Mouse (Mus musculus): ENCODE results near the gene Asb4. TPM values are rescaled to one million over a fixed set of nuclear protein-coding genes. Genes with fewer than 3 reads are reported as not detected.

Gene Asb4
- polyA plus RNA-seq, 1 experiment from 2014 or later, result 2.1 TPM

DNA sequence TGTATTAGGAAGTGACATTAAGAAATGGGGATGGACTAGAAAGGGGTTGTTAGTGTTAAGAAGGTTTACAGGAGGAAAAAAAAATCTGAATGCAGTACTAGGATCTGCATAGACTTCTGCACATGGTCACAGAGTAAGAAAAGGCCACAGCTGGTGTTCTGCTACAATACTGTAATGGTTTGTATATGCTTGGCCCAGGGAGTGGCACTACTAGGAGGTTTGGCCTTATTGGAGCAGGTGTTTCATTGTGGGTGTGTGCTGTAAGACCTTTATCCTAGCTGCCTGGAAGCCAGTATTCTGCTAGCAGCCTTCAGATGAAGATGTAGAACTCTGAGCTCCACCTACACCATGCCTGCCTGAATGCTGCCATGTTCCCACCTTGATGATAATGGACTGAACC lies 25.3 kb upstream of the Asb4 start:
- TF ChIP-seq CTCF (IDR thresholded peaks at IDR 0.05), result no peak
- Histone ChIP-seq H3K4me3 (ENCODE audit: low read depth, low read length) (no peak overlapping the region), H3K4me1 (ENCODE audit: insufficient read depth, low read depth, low read length) (no peaks in the 10 kb centered on the region), H3K4me2 (replicated peaks; ENCODE audit: low read depth, low read length) (no peak overlapping the region), H3K36me3 (ENCODE audit: insufficient read depth, low read length) (no peaks in the 10 kb centered on the region), H3K9me3 (ENCODE audit: low read length) (no peaks in the 10 kb centered on the region), H3K9ac (replicated peaks; ENCODE audit: low read depth) (no peak overlapping the region), H3K27me3 (replicated peaks; ENCODE audit: insufficient read depth, low read length) (no peaks in the 10 kb centered on the region), H3K27ac (ENCODE audit: low read length) (no peak overlapping the region)
- DNase-seq (ENCODE audit: low spot score) (no peak), ATAC-seq (no peak)

- Histone ChIP-seq H3K9me3 (ENCODE audit: low read length) (no peaks in the 10 kb centered on the region), H3K27ac (ENCODE audit: low read length) (no peak overlapping the region), H3K4me3 (ENCODE audit: low read depth, low read length) (no peak overlapping the region), H3K27me3 (replicated peaks; ENCODE audit: insufficient read depth, low read length) (no peaks in the 10 kb centered on the region), H3K9ac (replicated peaks; ENCODE audit: low read depth) (no peak overlapping the region), H3K36me3 (ENCODE audit: insufficient read depth, low read length) (no peaks in the 10 kb centered on the region), H3K4me1 (ENCODE audit: insufficient read depth, low read depth, low read length) (no peaks in the 10 kb centered on the region), H3K4me2 (replicated peaks; ENCODE audit: low read depth, low read length) (no peak overlapping the region)
- TF ChIP-seq EP300 (IDR thresholded peaks at IDR 0.05) (no peak), CTCF (IDR thresholded peaks at IDR 0.05) (no peak)
- ATAC-seq (no peak), DNase-seq (ENCODE audit: low spot score) (no peak)
- WGBS, result 84% methylated on average over 5 of the region's 5 CpGs
These were observed 22.8 kb upstream of the Asb4 start for GRCm38 (mm10) chr6:5360402-5360801.

- Histone ChIP-seq H3K27ac (ENCODE audit: low read length) (no peak overlapping the region), H3K27me3 (replicated peaks; ENCODE audit: insufficient read depth, low read length) (no peaks in the 10 kb centered on the region), H3K9ac (replicated peaks; ENCODE audit: low read depth) (no peak overlapping the region), H3K4me3 (ENCODE audit: low read depth, low read length) (no peak overlapping the region), H3K4me1 (ENCODE audit: insufficient read depth, low read depth, low read length) (no peaks in the 10 kb centered on the region), H3K36me3 (ENCODE audit: insufficient read depth, low read length) (no peaks in the 10 kb centered on the region), H3K9me3 (ENCODE audit: low read length) (no peaks in the 10 kb centered on the region), H3K4me2 (replicated peaks; ENCODE audit: low read depth, low read length) (no peak overlapping the region)
- ATAC-seq (no peak), DNase-seq (ENCODE audit: low spot score) (no peak)
- WGBS, result 71% methylated on average over 6 of the region's 6 CpGs
- TF ChIP-seq CTCF (IDR thresholded peaks at IDR 0.05), result no peak
- TF ChIP-seq EP300 (IDR thresholded peaks at IDR 0.05), result no peak
These were observed 21.2 kb upstream of the Asb4 start for GRCm38 (mm10) chr6:5361987-5362386.

- H3K27ac ChIP-seq (ENCODE audit: low read length), result no peak overlapping the region
These were observed 17.3 kb upstream of the Asb4 start for GRCm38 (mm10) chr6:5365845-5366244.

DNA sequence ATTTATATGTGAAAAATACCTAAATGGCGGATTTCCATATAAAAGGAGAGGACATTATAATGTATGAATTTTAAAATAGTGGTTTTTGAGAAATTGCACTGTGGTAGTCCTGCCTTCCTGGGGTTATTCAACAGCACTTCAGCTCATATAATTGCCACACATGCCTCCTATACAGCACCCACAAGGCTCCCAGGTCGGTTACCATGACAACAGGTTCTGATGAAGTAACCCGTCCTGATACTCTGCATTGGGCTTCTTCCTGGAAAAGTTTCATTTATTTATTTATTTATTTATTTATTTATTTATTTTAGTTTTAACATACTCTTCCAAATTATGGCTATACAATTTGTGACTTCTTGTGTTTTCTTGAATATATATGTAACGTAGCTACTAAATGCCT lies 6.3 kb upstream of the Asb4 start:
- H3K36me3 ChIP-seq (ENCODE audit: insufficient read depth, low read length), result no peaks in the 10 kb centered on the region
- TF ChIP-seq EP300 (IDR thresholded peaks at IDR 0.05), result no peak
- TF ChIP-seq CTCF (IDR thresholded peaks at IDR 0.05), result no peak
- DNase-seq (ENCODE audit: low spot score) (no peak), ATAC-seq (no peak)
- H3K27ac ChIP-seq (ENCODE audit: low read length), result no peak overlapping the region
- no peaks in the 10 kb centered on the region for H3K27me3 ChIP-seq (replicated peaks; ENCODE audit: insufficient read depth, low read length)
- H3K4me3 ChIP-seq (ENCODE audit: low read depth, low read length), result no peak overlapping the region
- H3K9ac ChIP-seq (replicated peaks; ENCODE audit: low read depth), result no peak overlapping the region
- H3K9me3 ChIP-seq (ENCODE audit: low read length), result no peaks in the 10 kb centered on the region
- H3K4me2 ChIP-seq (replicated peaks; ENCODE audit: low read depth, low read length), result no peak overlapping the region
- 78% methylated on average over 4 of the region's 4 CpGs for WGBS
- no peaks in the 10 kb centered on the region; the same call in 1 of the 2 replicates for H3K4me1 ChIP-seq (ENCODE audit: insufficient read depth, low read depth, low read length)

More at GRCm38 (mm10) chr6:5365845-5366244, 17.3 kb upstream of the Asb4 start:
- Histone ChIP-seq H3K36me3 (ENCODE audit: insufficient read depth, low read length) (no peaks in the 10 kb centered on the region), H3K4me1 (ENCODE audit: insufficient read depth, low read depth, low read length) (no peaks in the 10 kb centered on the region), H3K4me3 (ENCODE audit: low read depth, low read length) (no peak overlapping the region), H3K9ac (replicated peaks; ENCODE audit: low read depth) (no peak overlapping the region), H3K9me3 (ENCODE audit: low read length) (no peaks in the 10 kb centered on the region), H3K4me2 (replicated peaks; ENCODE audit: low read depth, low read length) (no peak overlapping the region), H3K27me3 (replicated peaks; ENCODE audit: insufficient read depth, low read length) (no peaks in the 10 kb centered on the region)
- 88% methylated on average over 5 of the region's 5 CpGs for WGBS
- TF ChIP-seq EP300 (IDR thresholded peaks at IDR 0.05) (no peak), CTCF (IDR thresholded peaks at IDR 0.05) (no peak)
- no peak for ATAC-seq
- DNase-seq (ENCODE audit: low spot score), result no peak

DNA sequence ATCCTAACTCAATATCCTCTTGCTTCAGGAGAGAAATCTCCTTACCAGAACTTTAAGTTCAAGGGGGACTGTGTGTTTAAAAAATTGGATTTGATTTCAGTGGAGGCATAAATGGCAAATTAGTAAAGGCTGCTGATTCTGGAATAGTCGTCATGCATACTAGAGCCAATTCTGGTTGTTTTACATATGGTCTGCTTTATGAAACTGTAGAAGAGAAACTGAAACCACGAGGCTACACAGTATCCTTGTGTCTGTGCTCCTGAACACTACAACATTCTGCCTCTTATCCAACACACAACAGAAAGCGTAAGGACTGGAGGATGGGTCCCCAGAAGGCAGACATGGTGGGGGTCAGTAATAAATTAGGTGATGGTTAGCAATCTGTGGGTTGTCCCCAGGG lies 4.1 kb upstream of the Asb4 start:
- Histone ChIP-seq H3K4me1 (ENCODE audit: insufficient read depth, low read depth, low read length) (peaks cover 3% of the 10 kb centered on the region; the same call in 1 of the 2 replicates), H3K4me2 (replicated peaks; ENCODE audit: low read depth, low read length) (no peak overlapping the region), H3K27me3 (replicated peaks; ENCODE audit: insufficient read depth, low read length) (no peaks in the 10 kb centered on the region), H3K27ac (ENCODE audit: low read length) (no peak overlapping the region), H3K9me3 (ENCODE audit: low read length) (no peaks in the 10 kb centered on the region), H3K9ac (replicated peaks; ENCODE audit: low read depth) (no peak overlapping the region), H3K4me3 (ENCODE audit: low read depth, low read length) (no peak overlapping the region), H3K36me3 (ENCODE audit: insufficient read depth, low read length) (no peaks in the 10 kb centered on the region)
- ATAC-seq (no peak), DNase-seq (ENCODE audit: low spot score) (no peak)
- no peak for TF ChIP-seq EP300 (IDR thresholded peaks at IDR 0.05)
- no peak for TF ChIP-seq CTCF (IDR thresholded peaks at IDR 0.05)
- 90% methylated on average over 3 of the region's 3 CpGs for WGBS

All from lung, postnatal 0 days (tissue).